Mouse (Mus musculus) T-cell, adult 2 months (primary cell): ENCODE data around the gene Mmp3.
"Not testable (repeated sequence)": the region's sequence is repeated elsewhere in the genome, so short reads cannot be mapped to it uniquely, and the experiment has no call there.

Experiments
- DNase-seq: peaks from one replicate; pipeline ENCODE4 v3.0.0; 2022; ENCODE audit warnings: low spot score

Mmp3 gene

DNA sequence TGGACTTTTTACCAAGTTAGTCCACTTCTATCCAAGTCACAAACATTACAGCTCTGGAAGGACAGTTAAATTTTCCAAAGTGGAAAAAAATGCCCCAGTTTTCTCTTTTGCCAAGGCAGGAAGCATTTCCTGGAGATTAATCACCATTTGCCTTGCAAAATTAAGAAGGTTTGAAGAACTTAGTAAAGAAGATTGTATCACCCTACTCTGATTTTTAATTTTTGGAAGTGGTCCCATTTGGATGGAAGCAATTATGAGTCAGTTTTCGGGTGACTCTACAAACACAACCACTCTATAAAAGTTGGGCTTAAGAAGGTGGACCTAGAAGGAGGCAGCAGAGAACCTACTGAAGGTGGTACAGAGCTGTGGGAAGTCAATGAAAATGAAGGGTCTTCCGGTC, at the start of gene Mmp3:
Gene Mmp3 (plus strand): TSS at position 301 of the 400 bp plus-strand sequence.
- DNase-seq = no peak

DNA sequence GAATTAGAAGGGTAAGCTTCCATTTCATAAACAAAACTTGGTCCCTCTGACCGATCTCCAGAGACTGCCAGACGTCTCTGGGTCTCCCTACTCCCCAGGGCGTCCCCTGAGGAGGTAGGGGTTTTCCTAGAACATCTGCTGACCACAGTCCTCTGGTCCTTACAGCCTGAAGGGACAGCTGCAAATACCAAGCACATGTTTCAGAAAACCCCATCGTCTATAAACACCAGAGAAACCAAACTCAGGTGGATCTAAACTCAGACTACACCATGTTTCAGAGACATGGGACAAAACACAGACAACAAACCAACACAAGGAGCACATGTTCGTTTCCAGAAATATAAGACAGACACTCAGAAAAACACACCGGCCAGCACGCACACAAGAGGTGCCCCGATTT, 49.1 kb upstream of the Mmp3 start:
- DNase-seq = not testable (repeated sequence)

DNA sequence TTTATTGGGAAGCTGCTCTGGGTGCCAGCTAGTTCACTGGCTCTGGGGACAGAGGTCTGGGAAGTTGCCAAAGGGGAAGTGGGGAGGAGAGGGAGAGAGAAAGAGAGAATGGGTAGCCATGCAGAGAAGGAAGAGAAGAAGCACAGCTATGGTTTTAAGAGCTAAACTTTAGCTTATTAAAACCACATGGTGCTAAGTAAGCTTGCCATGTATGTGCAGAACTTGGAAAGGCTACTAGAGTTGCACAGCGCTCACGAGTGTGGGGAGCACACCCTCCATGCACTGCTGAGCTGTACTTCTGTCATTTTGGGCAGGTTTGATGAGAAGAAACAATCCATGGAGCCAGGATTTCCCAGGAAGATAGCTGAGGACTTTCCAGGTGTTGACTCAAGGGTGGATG, 7.7 kb downstream of the Mmp3 start:
- no peak for DNase-seq

DNA sequence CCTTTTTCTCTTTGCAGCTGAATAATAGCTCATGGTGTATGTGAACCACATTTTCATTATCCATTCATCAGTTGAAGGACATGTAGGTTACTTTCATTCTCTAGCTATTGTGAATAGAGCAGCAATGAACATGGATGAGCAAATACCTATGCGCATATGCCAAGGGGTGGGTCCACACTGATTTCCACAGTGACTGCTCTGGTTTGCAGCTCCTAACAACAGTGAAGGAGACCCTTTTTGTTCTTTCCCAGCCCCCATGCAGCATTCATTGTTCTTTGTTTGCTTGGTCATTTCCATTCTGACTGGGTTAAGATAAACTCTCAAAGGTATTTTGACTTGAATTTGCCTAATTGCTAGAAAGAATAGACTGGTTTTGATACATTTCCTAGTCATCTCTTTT, 24.6 kb downstream of the Mmp3 start:
- DNase-seq = no peak

DNA sequence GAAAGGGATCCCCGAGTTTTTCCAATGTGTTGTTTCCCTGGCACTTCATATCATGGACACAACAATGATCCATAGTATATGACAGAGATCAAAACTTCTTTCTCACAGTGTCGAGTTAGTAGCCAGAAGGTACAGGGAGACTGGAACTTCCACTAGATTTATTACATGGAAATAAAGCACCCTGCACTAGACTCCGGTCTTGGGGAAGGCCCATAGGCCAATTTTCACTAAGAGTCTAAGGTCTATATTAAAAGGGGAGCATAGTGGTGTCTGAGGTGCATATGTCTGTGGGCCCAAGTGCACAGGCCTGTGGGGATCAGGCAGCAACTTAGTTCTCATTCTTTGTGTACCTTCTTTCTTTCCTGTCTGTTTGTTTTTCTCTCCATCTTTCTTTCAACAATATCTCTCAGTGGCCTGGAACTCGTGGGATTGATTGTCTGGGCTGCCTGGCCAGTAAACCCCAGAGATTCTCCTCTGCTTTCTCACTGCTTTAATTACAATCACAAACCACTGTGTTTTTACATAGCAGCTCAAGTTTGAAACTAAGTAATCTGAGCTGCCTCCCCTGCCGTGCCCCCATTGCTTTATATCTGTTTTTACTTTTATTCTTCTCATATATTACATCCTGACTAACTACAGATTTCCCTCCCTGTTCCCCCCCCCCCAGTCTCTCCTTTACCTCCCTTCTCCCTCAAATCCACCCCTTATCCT, 38.2 kb downstream of the Mmp3 start:
- no peak for DNase-seq

DNA sequence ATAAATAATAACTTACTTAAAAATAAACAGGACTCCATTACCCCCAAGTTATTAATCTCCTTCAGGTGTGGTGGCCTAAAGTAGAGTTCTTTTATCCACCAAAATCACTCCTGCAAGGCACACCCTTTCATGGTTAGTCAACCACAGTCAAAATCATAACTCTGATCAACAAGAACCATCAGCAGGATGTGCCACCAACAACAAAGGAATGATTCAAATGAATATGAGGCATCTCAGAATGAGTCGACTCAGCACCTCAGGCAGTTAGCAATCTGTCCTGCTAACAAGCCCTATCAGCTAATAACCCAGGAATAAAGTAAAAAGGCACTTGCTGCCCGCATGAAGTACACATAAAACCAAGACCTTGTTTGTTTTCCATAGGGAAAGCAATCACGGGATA, 55.5 kb downstream of the Mmp3 start:
- no peak for DNase-seq

DNA sequence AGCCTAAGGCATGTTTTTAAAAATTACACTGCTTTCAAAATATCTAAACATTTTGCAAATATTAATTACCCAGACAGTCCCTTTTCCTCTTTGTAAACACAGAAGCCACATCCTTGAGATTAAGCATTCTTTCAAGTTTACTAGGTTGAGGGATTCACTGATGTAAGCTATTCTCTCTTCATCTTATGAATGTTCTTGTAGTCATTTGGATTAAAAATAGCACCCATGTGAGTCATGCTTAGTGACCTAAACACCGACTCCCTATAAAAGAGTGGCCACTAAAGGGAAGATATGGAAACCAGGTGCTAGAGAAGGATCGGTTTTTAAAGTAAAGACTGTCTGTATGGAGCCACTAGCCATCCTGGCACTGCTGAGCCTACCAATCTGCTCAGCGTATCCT, 56.4 kb downstream of the Mmp3 start, which contains the start of gene Mmp10:
Gene Mmp10 (plus strand): TSS at position 302 of the 400 bp plus-strand sequence.
- no peak for DNase-seq
